In genomic region chr8:80879426-80880195, GRCm38 (mm10) we compare ENCODE assay signal across 9 mouse cellular contexts. TPM values are rescaled to one million over a fixed set of nuclear protein-coding genes. Genes with fewer than 3 reads are reported as not detected.
DNase-seq lines count a peak whose midpoint lies in the region; ATAC-seq and TF ChIP-seq lines count a peak whose summit lies in the region.
"Had no signal": no experiment of that assay in that cellular context is flagged by ENCODE, and none has a peak within 500 bp of the region (broad histone marks: within the 10 kb centered on the region; RNA-seq: fewer than 3 reads in every experiment).

No protein-coding gene starts in this region.

- H3K4me1 ChIP-seq in intestine, embryonic 14.5 days (replicated peaks; ENCODE audit: control insufficient read depth, insufficient read depth, low read length): peaks cover 4% of the 10 kb centered on the region
- H3K4me1 ChIP-seq in limb, embryonic 15.5 days: peaks cover 15% of the 10 kb centered on the region; the same call in 1 of the 2 replicates
- H3K4me1 ChIP-seq in midbrain, embryonic 14.5 days (ENCODE audit: control insufficient read depth, insufficient read depth, low read length): peaks cover 12% of the 10 kb centered on the region
- peaks cover 3% of the 10 kb centered on the region; the same call in 1 of the 2 replicates for H3K4me1 ChIP-seq in stomach, postnatal 0 days (replicated peaks; ENCODE audit: control insufficient read depth, insufficient read depth)

- TF ChIP-seq EP300 in stomach, postnatal 0 days (optimal IDR thresholded peaks at IDR 0.05): no peak

- peak in 1 of 2 experiments; percentile 27 for DNase-seq in layer of hippocampus, adult 2 months (ENCODE audit: low spot score in 2 of 2)
- DNase-seq in layer of hippocampus, adult 9-10 months (ENCODE audit: low spot score): no peak
- DNase-seq in cerebellum, postnatal 36 days: peak; percentile 58
- peak; percentile 83 for DNase-seq in gastrocnemius, postnatal 25 days
- peak; percentile 88 for DNase-seq in intestine, embryonic 14.5 days (ENCODE audit: low spot score)
- DNase-seq in midbrain, embryonic 14.5 days: peak; percentile 80
- peak; percentile 82 for DNase-seq in stomach, postnatal 0 days (ENCODE audit: low spot score)

- peak; percentile 70 for ATAC-seq in intestine, embryonic 14.5 days (replicated peaks; ENCODE audit: low FRiP score, low TSS enrichment, low read depth)
- no peak for ATAC-seq in limb, embryonic 15.5 days (ENCODE audit: insufficient number of reproducible peaks, low FRiP score, low TSS enrichment, low read depth)
- ATAC-seq in midbrain, embryonic 14.5 days (ENCODE audit: low FRiP score, low TSS enrichment): peak; percentile 59
- peak; percentile 83 for ATAC-seq in stomach, postnatal 0 days (ENCODE audit: low FRiP score, low TSS enrichment)

- H3K9ac ChIP-seq in intestine, embryonic 14.5 days (ENCODE audit: low read length): peak overlapping the region; percentile 89
- peak overlapping the region; percentile 82 for H3K9ac ChIP-seq in limb, embryonic 15.5 days
- H3K9ac ChIP-seq in midbrain, embryonic 14.5 days (replicated peaks; ENCODE audit: low read length): peak overlapping the region; percentile 68
- peak overlapping the region; percentile 92 for H3K9ac ChIP-seq in stomach, postnatal 0 days (ENCODE audit: low read length)

- TF ChIP-seq CTCF in layer of hippocampus, adult 2 months (conservative IDR thresholded peaks at IDR 0.05): peak; percentile 71
- peak; percentile 67 for TF ChIP-seq CTCF in stomach, postnatal 0 days (IDR thresholded peaks at IDR 0.05; ENCODE audit: low read depth)

- H3K4me2 ChIP-seq in intestine, embryonic 14.5 days (ENCODE audit: low read length): peak overlapping the region; percentile 65
- peak overlapping the region; percentile 55 for H3K4me2 ChIP-seq in limb, embryonic 15.5 days
- H3K4me2 ChIP-seq in midbrain, embryonic 14.5 days (ENCODE audit: low read length): peak overlapping the region; percentile 80
- peak overlapping the region; percentile 77 for H3K4me2 ChIP-seq in stomach, postnatal 0 days (replicated peaks; ENCODE audit: low read depth)

- peak overlapping the region; percentile 66 for H3K4me3 ChIP-seq in layer of hippocampus, adult 2 months
- H3K4me3 ChIP-seq in intestine, embryonic 14.5 days (ENCODE audit: low read depth, low read length): peak overlapping the region; percentile 93
- peak overlapping the region; percentile 75 for H3K4me3 ChIP-seq in limb, embryonic 15.5 days
- peak overlapping the region; percentile 75 for H3K4me3 ChIP-seq in midbrain, embryonic 14.5 days (replicated peaks; ENCODE audit: low read depth, low read length)
- peak overlapping the region; percentile 85 for H3K4me3 ChIP-seq in stomach, postnatal 0 days (ENCODE audit: low read depth, low read length)

- H3K36me3 ChIP-seq in intestine, embryonic 14.5 days (ENCODE audit: control insufficient read depth, insufficient read depth, low read length): no peaks in the 10 kb centered on the region
- no peaks in the 10 kb centered on the region for H3K36me3 ChIP-seq in limb, embryonic 15.5 days
- no peaks in the 10 kb centered on the region for H3K36me3 ChIP-seq in midbrain, embryonic 14.5 days (ENCODE audit: control insufficient read depth, insufficient read depth, low read length)
- no peaks in the 10 kb centered on the region for H3K36me3 ChIP-seq in stomach, postnatal 0 days (ENCODE audit: control insufficient read depth, insufficient read depth, low read length)

- H3K27ac ChIP-seq in layer of hippocampus, adult 2 months: peak overlapping the region; percentile 91
- peak overlapping the region; percentile 97 for H3K27ac ChIP-seq in intestine, embryonic 14.5 days (ENCODE audit: low read depth)
- peak overlapping the region; percentile 99 for H3K27ac ChIP-seq in limb, embryonic 15.5 days
- peak overlapping the region; percentile 83 for H3K27ac ChIP-seq in midbrain, embryonic 14.5 days (replicated peaks; ENCODE audit: low read depth, low read length)
- H3K27ac ChIP-seq in stomach, postnatal 0 days (replicated peaks): peak overlapping the region; percentile 97

- WGBS in intestine, embryonic 14.5 days: under 1% methylated on average over 89 of the region's 90 CpGs
- WGBS in limb, embryonic 15.5 days: under 1% methylated on average over 90 of the region's 90 CpGs
- under 1% methylated on average over 88 of the region's 90 CpGs for WGBS in midbrain, embryonic 14.5 days
- under 1% methylated on average over 79 of the region's 90 CpGs for WGBS in stomach, postnatal 0 days

- H3K9me3 ChIP-seq in intestine, embryonic 14.5 days (ENCODE audit: control insufficient read depth, low read length): no peaks in the 10 kb centered on the region
- no peaks in the 10 kb centered on the region for H3K9me3 ChIP-seq in limb, embryonic 15.5 days
- no peaks in the 10 kb centered on the region for H3K9me3 ChIP-seq in midbrain, embryonic 14.5 days (ENCODE audit: control insufficient read depth, low read length)
- H3K9me3 ChIP-seq in stomach, postnatal 0 days (ENCODE audit: control insufficient read depth, low read length): no peaks in the 10 kb centered on the region

- no peaks in the 10 kb centered on the region for H3K27me3 ChIP-seq in intestine, embryonic 14.5 days (replicated peaks; ENCODE audit: control insufficient read depth, insufficient read depth, low read length)
- no peaks in the 10 kb centered on the region for H3K27me3 ChIP-seq in limb, embryonic 15.5 days
- peaks cover 7% of the 10 kb centered on the region; the same call in 1 of the 2 replicates for H3K27me3 ChIP-seq in midbrain, embryonic 14.5 days (ENCODE audit: control insufficient read depth, insufficient read depth, low read length)
- H3K27me3 ChIP-seq in stomach, postnatal 0 days (ENCODE audit: control insufficient read depth, insufficient read depth, low read length): no peaks in the 10 kb centered on the region
- H3K27me3 ChIP-seq: CH12.LX had no signal

RNA-seq across cellular contexts. Expression of gene Gab1, which starts 0.7 kb away (rescaled TPM):
- total RNA-seq in layer of hippocampus, adult 2 months (2021): 10 to 100 TPM; 14.8 to 17.5 TPM
- total RNA-seq in gastrocnemius, postnatal 25 days (2021): 1 to 10 TPM; 9.4 to 9.8 TPM
- 23.1 and 23.9 TPM in 2 replicates for polyA plus RNA-seq in intestine, embryonic 14.5 days (2014; fragmentation: Nextera tagmentation; extraction: Ambion mirVana)
- polyA plus RNA-seq in limb, embryonic 15.5 days (2015; fragmentation: Nextera tagmentation; extraction: Ambion mirVana): 24.9 and 25.6 TPM in 2 replicates
- 7.5 and 13.0 TPM in 2 replicates for polyA plus RNA-seq in midbrain, embryonic 14.5 days (2014; fragmentation: Nextera tagmentation; extraction: Ambion mirVana)
- 7.3 and 8.3 TPM in 2 replicates for polyA plus RNA-seq in stomach, postnatal 0 days (2015; fragmentation: Nextera tagmentation; extraction: Ambion mirVana)
